Mouse (Mus musculus) neural tube, embryonic 14.5 days (tissue): Measurements from ENCODE around the gene Snrpc. TPM values are rescaled to one million over a fixed set of nuclear protein-coding genes. Genes with fewer than 3 reads are reported as not detected.

Experiments
- ATAC-seq: fragments of 200-750 bp; cut with Nextera tagmentation; 2 replicates; pipeline ENCODE4 v1.8.0; 2017; ENCODE audit warnings: low read depth, mild to moderate bottlenecking, moderate TSS enrichment, moderate library complexity
- H3K27ac ChIP-seq: fragments of 300-500 bp; sonication (generic); 2 replicates; pipeline ENCODE4 v1.5.1; 2014; ENCODE audit warnings: low read depth, mild to moderate bottlenecking, control low read depth, low read length, moderate library complexity, mixed read lengths
- H3K27me3 ChIP-seq: fragments of 300-500 bp; sonication (generic); 2 replicates; pipeline ENCODE4 v1.6.1; 2014; ENCODE audit warnings: low read length; ENCODE audit not compliant: control insufficient read depth, insufficient read depth
- H3K36me3 ChIP-seq: fragments of 300-500 bp; sonication (generic); 2 replicates; pipeline ENCODE4 v1.6.1; 2014; ENCODE audit warnings: low read length, mixed read lengths; ENCODE audit not compliant: control insufficient read depth, insufficient read depth
- H3K4me1 ChIP-seq: fragments of 300-500 bp; sonication (generic); 2 replicates; pipeline ENCODE4 v1.6.1; 2014; ENCODE audit warnings: low read length; ENCODE audit not compliant: control insufficient read depth, insufficient read depth
- H3K4me2 ChIP-seq: fragments of 300-500 bp; sonication (generic); 2 replicates; pipeline ENCODE4 v1.6.1; 2014; ENCODE audit warnings: mild to moderate bottlenecking, low read depth, low read length, control low read depth
- H3K4me3 ChIP-seq: fragments of 300-500 bp; sonication (generic); 2 replicates; pipeline ENCODE4 v1.5.1; 2014; ENCODE audit warnings: low read depth, low read length, control low read depth, mixed read lengths
- H3K9ac ChIP-seq: fragments of 300-500 bp; sonication (generic); replicated peaks from 2 replicates; pipeline ENCODE4 v1.6.1; 2014; ENCODE audit warnings: low read depth, mild to moderate bottlenecking, control low read depth, low read length, mixed read lengths
- H3K9me3 ChIP-seq: fragments of 300-500 bp; sonication (generic); 2 replicates; pipeline ENCODE4 v1.6.1; 2016; ENCODE audit warnings: low read length; ENCODE audit not compliant: control insufficient read depth
- WGBS: fragments of 180-500 bp; shearing (Covaris S2); extraction: QIAGEN DNeasy Blood & Tissue Kit; methylation state at CpG from one replicate; pipeline ENCODE4 v1.1.7; 2014; 5-methylcytosine and 5-hydroxymethylcytosine counted together
- polyA plus RNA-seq: library from polyadenylated mRNA; unstranded; fragments of >200 nt; fragmentation: Nextera tagmentation; extraction: Ambion mirVana; gene quantifications from 2 replicates; pipeline ENCODE4 v1.2.1, GENCODE M21; 2014

Snrpc gene
- polyA plus RNA-seq, 1 experiment from 2014 or later, result 216 TPM

GRCm38 (mm10) chr17:27811980-27812379, 26.0 kb upstream of the Snrpc start:
- 81% methylated on average over 3 of the region's 3 CpGs for WGBS
- no peak for ATAC-seq
- Histone ChIP-seq H3K27ac (no peak overlapping the region), H3K4me2 (no peak overlapping the region), H3K36me3 (no peaks in the 10 kb centered on the region), H3K9ac (no peak overlapping the region; the same call in 1 of the 2 replicates), H3K27me3 (no peaks in the 10 kb centered on the region), H3K4me3 (no peak overlapping the region), H3K9me3 (no peaks in the 10 kb centered on the region), H3K4me1 (peaks cover 5% of the 10 kb centered on the region; the same call in 1 of the 2 replicates)

GRCm38 (mm10) chr17:27814606-27815005, 23.3 kb upstream of the Snrpc start:
- Histone ChIP-seq H3K9ac (no peak overlapping the region), H3K4me3 (no peak overlapping the region), H3K4me2 (no peak overlapping the region), H3K27ac (no peak overlapping the region), H3K27me3 (no peaks in the 10 kb centered on the region), H3K4me1 (peaks cover 20% of the 10 kb centered on the region), H3K9me3 (no peaks in the 10 kb centered on the region), H3K36me3 (no peaks in the 10 kb centered on the region)
- no peak for ATAC-seq

DNA sequence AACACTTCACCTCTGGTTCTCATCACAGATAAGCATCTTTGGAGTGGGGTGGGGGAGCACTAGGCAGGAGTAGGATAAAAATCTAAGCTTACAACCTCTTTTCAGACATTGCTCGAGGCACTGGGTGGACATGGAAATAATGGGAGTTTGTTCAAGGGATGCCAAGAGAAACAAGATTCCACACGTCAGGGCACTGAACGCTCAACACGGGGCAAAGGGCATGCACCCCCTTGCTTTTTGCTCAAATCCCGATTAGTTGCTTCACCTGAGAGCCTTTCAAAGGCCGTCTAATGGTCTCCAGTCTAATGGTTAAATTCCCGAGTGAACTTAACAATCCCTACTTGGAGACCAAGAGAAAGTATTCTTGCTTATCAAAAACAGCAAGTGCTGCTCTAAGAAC, 18.9 kb upstream of the Snrpc start:
- H3K9ac ChIP-seq, result peak overlapping the region; percentile 93; the same call in 1 of the 2 replicates
- 28% methylated on average over 7 of the region's 7 CpGs for WGBS
- no peak overlapping the region for H3K27ac ChIP-seq
- no peaks in the 10 kb centered on the region for H3K9me3 ChIP-seq
- H3K36me3 ChIP-seq, result no peaks in the 10 kb centered on the region
- peaks cover 15% of the 10 kb centered on the region for H3K4me1 ChIP-seq
- H3K4me3 ChIP-seq, result peak overlapping the region; percentile 90
- H3K27me3 ChIP-seq, result no peaks in the 10 kb centered on the region
- no peak for ATAC-seq
- peak overlapping the region; percentile 53 for H3K4me2 ChIP-seq

DNA sequence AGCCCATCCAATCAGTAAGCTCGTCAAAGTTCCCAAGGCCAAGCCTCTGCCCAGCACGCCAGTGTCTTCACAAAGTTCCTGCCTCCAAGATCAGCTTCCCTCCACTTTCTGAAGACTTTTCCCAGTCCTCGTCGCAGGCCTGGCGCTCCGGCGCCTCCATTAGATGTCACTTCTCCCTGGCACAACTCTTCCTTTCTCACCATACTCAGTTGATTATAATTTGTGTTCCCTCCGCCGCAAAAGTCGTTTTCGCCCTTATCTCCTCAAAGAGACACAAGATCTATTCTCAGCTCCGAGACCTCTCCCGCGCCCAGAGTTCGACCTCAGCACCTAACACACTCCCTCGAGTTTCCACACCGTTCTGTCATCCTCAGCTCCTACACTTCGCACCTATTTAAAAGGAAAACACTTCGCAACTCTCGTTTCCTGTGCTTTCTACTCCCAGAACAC, 18.4 kb upstream of the Snrpc start:
- Histone ChIP-seq H3K27ac (peak overlapping the region; percentile 87), H3K9ac (peak overlapping the region; percentile 93), H3K4me3 (peak overlapping the region; percentile 90), H3K9me3 (no peaks in the 10 kb centered on the region), H3K4me1 (peaks cover 15% of the 10 kb centered on the region), H3K27me3 (no peaks in the 10 kb centered on the region), H3K36me3 (no peaks in the 10 kb centered on the region), H3K4me2 (peak overlapping the region; percentile 53)
- no peak for ATAC-seq
- WGBS, result 2% methylated on average over 20 of the region's 20 CpGs

DNA sequence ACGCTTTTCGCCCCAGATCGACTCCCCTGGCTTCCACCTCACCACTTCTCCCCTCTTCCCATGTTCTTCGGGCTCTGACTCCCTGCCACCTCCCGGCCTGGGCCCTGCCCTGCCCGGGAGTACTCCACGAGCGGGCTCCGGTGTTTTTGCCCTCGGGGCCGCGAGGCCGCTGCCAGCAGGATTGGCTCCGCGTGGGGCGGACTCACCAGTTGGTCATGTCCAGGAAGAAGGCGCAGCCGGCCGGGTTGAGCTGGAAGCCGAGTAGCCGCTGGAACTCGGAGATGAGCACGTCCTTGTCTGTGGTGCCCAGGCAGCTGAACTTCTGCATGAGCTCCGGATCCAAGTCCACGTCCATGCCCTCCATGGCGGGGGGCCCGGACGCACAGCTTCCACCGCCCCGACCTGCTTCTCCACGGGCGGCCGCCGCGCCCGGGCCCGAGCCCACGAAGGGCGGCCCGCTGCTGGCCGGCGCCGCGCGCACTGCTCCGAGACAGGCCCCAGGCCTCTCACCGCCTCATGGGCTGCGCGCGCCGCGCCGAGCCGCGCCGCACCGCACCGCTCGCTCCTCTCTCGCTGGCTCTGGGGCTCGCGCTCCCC, 17.9 kb upstream of the Snrpc start:
- peak overlapping the region; percentile 90 for H3K4me3 ChIP-seq
- H3K36me3 ChIP-seq, result no peaks in the 10 kb centered on the region
- peak; percentile 84 for ATAC-seq
- peak overlapping the region; percentile 93 for H3K9ac ChIP-seq
- WGBS, result under 1% methylated on average over 50 of the region's 62 CpGs
- H3K4me1 ChIP-seq, result peaks cover 15% of the 10 kb centered on the region
- H3K9me3 ChIP-seq, result no peaks in the 10 kb centered on the region
- H3K27ac ChIP-seq, result peak overlapping the region; percentile 87
- no peaks in the 10 kb centered on the region for H3K27me3 ChIP-seq
- peak overlapping the region; percentile 53 for H3K4me2 ChIP-seq

DNA sequence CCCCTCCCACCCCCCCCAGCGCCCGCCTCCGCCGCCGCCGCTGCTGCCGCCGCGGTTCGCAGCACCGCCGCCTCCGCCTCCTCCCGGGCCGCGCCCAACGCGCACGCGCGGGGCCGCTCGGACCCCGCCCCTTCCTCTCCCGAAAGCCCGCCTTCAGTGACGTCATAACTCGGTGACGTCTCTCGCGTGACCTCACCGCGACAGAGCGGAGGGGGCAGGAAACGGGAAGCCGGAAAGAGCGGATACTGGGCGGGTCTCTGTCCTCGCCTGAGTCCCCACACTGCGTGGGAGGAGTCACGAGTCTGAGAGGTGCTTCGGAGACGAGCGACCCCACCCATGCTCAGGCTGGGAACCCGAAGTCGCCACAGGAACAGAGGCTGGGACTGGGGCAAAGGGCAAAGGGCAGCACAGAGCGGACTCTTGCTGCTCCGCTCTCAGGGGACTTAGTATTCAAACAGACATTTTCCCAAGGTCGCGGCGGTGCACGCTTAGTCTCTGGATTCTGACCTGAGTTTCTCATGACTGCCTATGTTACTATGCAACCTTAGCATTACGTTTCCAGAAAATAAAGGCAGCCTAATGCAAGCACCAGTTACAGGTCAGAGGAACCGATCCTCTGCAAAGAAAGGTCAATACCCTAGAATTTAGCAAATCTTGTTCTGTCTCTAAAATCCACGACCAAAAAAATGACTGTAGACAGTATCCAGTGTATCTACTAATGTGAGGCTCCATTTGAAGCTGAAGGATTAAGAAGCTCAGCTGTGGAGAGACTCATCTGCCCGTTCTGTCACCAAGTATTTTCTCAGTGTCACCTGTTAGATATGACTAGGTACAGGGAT, 17.2 kb upstream of the Snrpc start, which contains the start of gene D17Wsu92e:
D17Wsu92e (minus strand) TSS at position 81 of the 839 bp plus-strand sequence.
- peak within 1 kb of the TSS; percentile 62 for H3K4me2 ChIP-seq
- peak; percentile 96 for ATAC-seq
- no peaks in the 10 kb centered on the region for H3K36me3 ChIP-seq
- H3K9me3 ChIP-seq, result no peaks in the 10 kb centered on the region
- no peaks in the 10 kb centered on the region for H3K27me3 ChIP-seq
- H3K9ac ChIP-seq, result peak within 1 kb of the TSS; percentile 93
- peak within 1 kb of the TSS; percentile 87 for H3K27ac ChIP-seq
- peaks cover 15% of the 10 kb centered on the region for H3K4me1 ChIP-seq
- H3K4me3 ChIP-seq, result peak within 1 kb of the TSS; percentile 90
- WGBS, result 4% methylated on average over 29 of the region's 56 CpGs

DNA sequence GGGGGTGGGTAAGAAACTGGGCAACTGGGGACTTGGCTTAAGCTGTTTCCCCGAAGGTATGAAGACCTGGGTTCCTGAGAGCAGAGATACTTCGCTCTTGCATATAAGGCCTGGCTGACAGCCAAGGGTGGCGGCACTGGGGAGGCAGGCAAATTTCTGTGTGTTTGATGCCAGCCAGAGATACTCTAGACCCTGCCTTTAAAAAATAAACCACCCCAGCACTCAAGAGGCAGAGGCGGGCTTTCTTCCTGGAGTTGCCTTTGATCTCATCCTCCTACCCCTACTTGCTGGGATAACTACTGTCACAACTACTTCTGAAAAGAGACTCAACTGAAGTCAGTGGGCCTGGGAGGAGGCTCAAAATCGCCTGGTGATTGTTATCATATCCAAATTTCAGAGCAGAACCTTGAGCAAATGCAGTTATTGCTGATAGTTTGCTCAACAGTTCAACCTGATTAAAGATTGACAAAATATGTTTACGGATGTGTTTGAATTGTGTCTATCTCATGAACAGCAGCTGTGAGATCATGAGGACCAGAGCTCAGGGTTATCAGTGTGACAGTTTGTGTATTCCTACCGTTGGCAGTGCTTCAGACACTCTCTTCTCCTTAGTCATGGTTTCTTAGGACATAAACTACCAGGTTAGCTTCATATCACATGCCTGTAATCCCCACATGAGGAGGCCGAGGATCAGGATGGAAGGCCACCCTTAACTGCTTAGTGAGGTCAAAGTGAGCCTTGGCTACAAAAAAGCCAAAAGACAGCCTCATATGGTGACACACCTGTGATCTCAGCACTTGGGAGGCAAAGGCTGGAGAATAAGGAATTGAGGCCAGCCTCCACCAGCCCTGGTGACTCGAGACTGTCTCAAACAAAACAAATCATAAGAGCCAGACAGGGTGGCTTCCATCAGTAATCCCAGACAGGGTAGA, 16.3 kb upstream of the Snrpc start:
- WGBS, result 62% methylated on average over 9 of the region's 9 CpGs

GRCm38 (mm10) chr17:27823142-27823905, 14.6 kb upstream of the Snrpc start:
- ATAC-seq, result no peak
- WGBS, result 81% methylated on average over 9 of the region's 9 CpGs
- Histone ChIP-seq H3K9me3 (no peaks in the 10 kb centered on the region), H3K4me3 (no peak overlapping the region), H3K4me1 (peaks cover 18% of the 10 kb centered on the region), H3K4me2 (no peak overlapping the region), H3K36me3 (no peaks in the 10 kb centered on the region), H3K27me3 (no peaks in the 10 kb centered on the region), H3K27ac (no peak overlapping the region), H3K9ac (no peak overlapping the region)

More for the DNA sequence above, 16.3 kb upstream of the Snrpc start:
- H3K9ac ChIP-seq, result no peak overlapping the region
- H3K4me2 ChIP-seq, result peak overlapping the region; percentile 62
- H3K27ac ChIP-seq, result peak overlapping the region; percentile 87; the same call in 1 of the 2 replicates
- peaks cover 20% of the 10 kb centered on the region for H3K4me1 ChIP-seq
- H3K9me3 ChIP-seq, result no peaks in the 10 kb centered on the region
- H3K4me3 ChIP-seq, result peak overlapping the region; percentile 90
- no peaks in the 10 kb centered on the region for H3K27me3 ChIP-seq
- no peak for ATAC-seq
- H3K36me3 ChIP-seq, result no peaks in the 10 kb centered on the region
